Mouse (Mus musculus) liver, adult 2 months (tissue): ENCODE data around the gene Efna4. TPM values are rescaled to one million over a fixed set of nuclear protein-coding genes. Genes with fewer than 3 reads are reported as not detected.

Experiments used
- DNase-seq: peaks from one replicate; pipeline ENCODE4 v3.0.0-alpha.2; 2011; ENCODE audit warnings: low read depth, low spot score; ENCODE audit errors: extremely low read depth
- H3K27ac ChIP-seq: fragments of 200-500 bp; replicated peaks from 2 replicates; pipeline ENCODE4 v1.5.1; 2012; ENCODE audit warnings: low read depth, mild to moderate bottlenecking, control low read depth, inconsistent platforms, low read length; ENCODE audit not compliant: insufficient read depth
- H3K27me3 ChIP-seq: fragments of 200-500 bp; 2 replicates; pipeline ENCODE4 v1.6.1; 2012; ENCODE audit warnings: mild to moderate bottlenecking, moderate library complexity, low read length, inconsistent platforms; ENCODE audit not compliant: control insufficient read depth, insufficient read depth
- H3K36me3 ChIP-seq: fragments of 200-500 bp; 2 replicates; pipeline ENCODE4 v1.6.1; 2012; ENCODE audit warnings: low read length, inconsistent platforms; ENCODE audit not compliant: control insufficient read depth, insufficient read depth
- H3K4me1 ChIP-seq: fragments of 200-500 bp; 2 replicates; pipeline ENCODE4 v1.6.1; 2011; ENCODE audit warnings: low read length; ENCODE audit not compliant: control insufficient read depth, insufficient read depth
- H3K4me3 ChIP-seq: fragments of 200-500 bp; 2 replicates; pipeline ENCODE4 v1.5.1; 2011; ENCODE audit warnings: low read depth, mild to moderate bottlenecking, control low read depth, low read length, moderate library complexity; ENCODE audit not compliant: insufficient read depth
- H3K79me2 ChIP-seq: fragments of 200-500 bp; 2 replicates; pipeline ENCODE4 v1.6.1; 2012; ENCODE audit warnings: inconsistent platforms, mild to moderate bottlenecking, low read length, moderate library complexity; ENCODE audit not compliant: control insufficient read depth, insufficient read depth
- H3K9ac ChIP-seq: fragments of 200-500 bp; 2 replicates; pipeline ENCODE4 v1.6.1; 2012; ENCODE audit warnings: low read depth, mild to moderate bottlenecking, control low read depth, inconsistent platforms, low read length
- CTCF ChIP-seq: fragments of 200-500 bp; IDR thresholded peaks from 2 replicates; pipeline ENCODE4 v1.5.1; 2011; ENCODE audit warnings: low read depth, low read length, control low read depth
- POLR2A ChIP-seq: fragments of 200-500 bp; IDR thresholded peaks from 2 replicates; pipeline ENCODE4 v1.6.1; 2011; ENCODE audit warnings: low read length, control low read depth; ENCODE audit not compliant: insufficient read depth; ENCODE audit errors: extremely low read depth
- WGBS: fragments of 180-500 bp; shearing (Covaris S2); methylation state at CpG from one replicate; pipeline ENCODE4 v1.1.7; 2018; 5-methylcytosine and 5-hydroxymethylcytosine counted together
- polyA plus RNA-seq: library from polyadenylated mRNA; depleted of rRNA; stranded (reverse); fragments of >200 nt; gene quantifications from 2 replicates; pipeline ENCODE4 v1.2.3, GENCODE M21; 2012
- total RNA-seq: library from RNA; depleted of rRNA; stranded (reverse); fragments of >200 nt; gene quantifications from 2 replicates; pipeline ENCODE4 v1.2.3, GENCODE M21; 2014

Efna4 gene
- total and polyA plus RNA-seq, 2 experiments = 0.06 TPM; not detected in 1

DNA sequence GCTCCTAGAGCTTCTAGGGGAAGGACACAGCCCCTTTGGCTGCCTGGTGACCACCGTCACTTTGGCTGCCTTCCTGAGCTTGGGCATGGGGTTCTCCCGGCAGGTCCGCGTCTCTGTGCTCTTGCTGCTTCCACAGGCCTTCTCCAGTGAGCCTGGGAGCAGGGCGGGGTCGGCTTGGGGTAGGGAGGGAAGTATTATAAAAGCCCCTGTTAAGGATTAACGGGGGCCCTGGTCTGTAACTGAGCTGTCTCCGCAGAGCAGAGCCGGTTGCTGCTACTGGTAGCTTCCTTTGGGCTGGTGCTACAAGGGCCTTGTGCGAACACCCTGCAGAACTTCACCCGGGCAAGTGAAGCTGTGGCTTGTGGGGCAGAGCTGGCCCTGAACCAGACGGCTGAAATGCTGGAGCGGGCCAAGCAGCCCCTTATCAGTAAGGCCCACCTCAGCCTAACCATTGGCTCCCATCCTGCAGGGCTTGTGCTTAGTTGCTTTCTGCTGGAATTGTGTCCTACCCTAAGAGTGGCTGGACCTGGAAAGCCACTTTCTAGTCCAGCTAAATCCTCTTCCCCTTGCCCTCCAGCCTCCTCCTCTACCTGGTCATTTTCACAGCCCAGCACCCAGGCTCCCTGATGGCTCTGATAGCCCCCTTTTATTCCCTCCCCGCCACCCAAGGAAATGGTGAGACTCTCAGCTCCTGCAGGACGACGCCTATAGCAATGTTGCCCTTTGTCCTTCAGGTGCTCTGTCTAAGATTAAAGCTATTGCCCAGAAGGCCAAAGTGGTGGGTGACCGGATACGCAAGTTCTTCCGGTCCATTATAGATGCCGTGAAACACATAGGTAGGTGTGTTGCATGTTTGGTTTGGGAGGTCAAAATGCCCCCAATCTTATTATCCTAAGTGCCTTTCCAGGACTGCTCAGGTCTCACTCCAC, 27.9 kb upstream of the Efna4 start:
- TF ChIP-seq CTCF (no peak), POLR2A (no peak)
- H3K27me3 ChIP-seq = no peaks in the 10 kb centered on the region

DNA sequence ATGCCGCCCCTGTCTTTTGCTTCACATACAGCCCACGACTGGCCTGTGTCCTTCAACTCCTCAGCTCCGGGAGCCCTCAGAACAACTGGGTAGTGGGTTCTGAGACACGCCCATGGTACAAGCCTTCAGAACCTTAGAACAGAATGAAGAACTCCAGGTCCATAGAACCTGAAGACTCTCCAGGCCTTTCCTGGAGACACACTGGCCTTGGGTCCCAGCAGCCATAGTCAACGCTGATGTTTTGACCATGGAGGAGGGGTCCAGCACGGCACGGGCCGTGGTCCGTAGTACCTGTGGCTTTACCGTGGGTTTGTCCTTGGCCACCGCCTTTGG, 27.3 kb upstream of the Efna4 start, which contains the start of gene Dcst1:
Gene Dcst1, minus strand, starts transcription at position 101 of the 333 bp plus-strand sequence.
- Histone ChIP-seq H3K79me2 (no peaks in the 10 kb centered on the region), H3K36me3 (no peaks in the 10 kb centered on the region), H3K9ac (no peak within 1 kb of the TSS), H3K27me3 (no peaks in the 10 kb centered on the region), H3K4me1 (peaks cover 2% of the 10 kb centered on the region; the same call in 1 of the 2 replicates), H3K4me3 (no peak within 1 kb of the TSS), H3K27ac (no peak within 1 kb of the TSS)
- no peak for DNase-seq
- WGBS = 93% methylated on average over 11 of the region's 11 CpGs
- TF ChIP-seq POLR2A (no peak), CTCF (no peak)

More for the DNA sequence above, 27.9 kb upstream of the Efna4 start:
- Histone ChIP-seq H3K36me3 (no peaks in the 10 kb centered on the region), H3K79me2 (no peaks in the 10 kb centered on the region), H3K27ac (no peak overlapping the region), H3K9ac (no peak overlapping the region), H3K4me3 (no peak overlapping the region), H3K4me1 (peaks cover 2% of the 10 kb centered on the region; the same call in 1 of the 2 replicates)
- DNase-seq = no peak
- WGBS = 87% methylated on average over 20 of the region's 20 CpGs

DNA sequence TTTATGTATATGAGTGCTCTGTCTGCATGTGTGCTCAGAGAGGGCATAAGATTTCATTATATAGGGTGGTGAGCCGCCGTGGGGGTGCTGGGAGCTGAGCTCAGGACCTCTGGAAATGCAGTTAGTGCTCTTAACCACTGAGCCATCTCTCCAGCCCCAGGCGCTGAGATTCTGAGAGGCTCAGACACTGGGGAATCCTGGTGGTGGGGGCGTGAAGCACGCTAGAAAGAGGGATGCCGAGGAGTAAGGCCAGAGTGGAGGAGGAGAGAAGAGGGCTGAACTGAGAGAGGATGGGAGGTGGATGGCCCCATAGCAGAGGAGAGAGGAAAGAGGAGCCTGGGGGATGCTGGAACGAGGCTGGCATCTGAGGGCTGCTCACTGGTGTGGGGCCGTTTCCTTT, 26.8 kb upstream of the Efna4 start:
- peaks cover 2% of the 10 kb centered on the region; the same call in 1 of the 2 replicates for H3K4me1 ChIP-seq
- H3K27ac ChIP-seq = no peak overlapping the region
- H3K27me3 ChIP-seq = no peaks in the 10 kb centered on the region
- no peaks in the 10 kb centered on the region for H3K36me3 ChIP-seq
- WGBS = 89% methylated on average over 8 of the region's 8 CpGs
- DNase-seq = no peak
- no peak overlapping the region for H3K4me3 ChIP-seq
- no peak for TF ChIP-seq POLR2A
- no peak for TF ChIP-seq CTCF
- H3K79me2 ChIP-seq = no peaks in the 10 kb centered on the region
- H3K9ac ChIP-seq = no peak overlapping the region

DNA sequence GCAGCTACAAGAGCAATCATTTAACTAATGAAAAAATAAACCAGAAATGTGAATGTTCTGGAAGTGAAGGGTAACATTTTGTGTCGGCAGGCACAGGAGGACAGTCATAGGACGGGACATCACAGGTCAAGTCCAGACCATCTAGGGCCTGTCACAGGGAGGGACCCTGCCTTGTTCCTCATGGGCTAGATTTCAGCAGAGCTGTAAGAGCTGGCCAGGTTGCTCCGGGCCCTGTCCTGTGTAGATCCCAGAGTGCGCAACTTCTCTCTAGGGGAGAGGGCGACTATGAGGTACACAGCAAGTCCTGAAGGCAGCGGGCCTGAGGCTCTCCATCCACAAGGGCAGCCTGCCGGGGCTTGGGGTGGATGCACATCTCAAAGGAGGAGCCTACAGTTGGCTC, 23.8 kb upstream of the Efna4 start, which contains the start of gene Dcst2:
Gene Dcst2, plus strand, starts transcription at position 301 of the 400 bp plus-strand sequence.
- WGBS = 93% methylated on average over 7 of the region's 7 CpGs
- no peak for DNase-seq

DNA sequence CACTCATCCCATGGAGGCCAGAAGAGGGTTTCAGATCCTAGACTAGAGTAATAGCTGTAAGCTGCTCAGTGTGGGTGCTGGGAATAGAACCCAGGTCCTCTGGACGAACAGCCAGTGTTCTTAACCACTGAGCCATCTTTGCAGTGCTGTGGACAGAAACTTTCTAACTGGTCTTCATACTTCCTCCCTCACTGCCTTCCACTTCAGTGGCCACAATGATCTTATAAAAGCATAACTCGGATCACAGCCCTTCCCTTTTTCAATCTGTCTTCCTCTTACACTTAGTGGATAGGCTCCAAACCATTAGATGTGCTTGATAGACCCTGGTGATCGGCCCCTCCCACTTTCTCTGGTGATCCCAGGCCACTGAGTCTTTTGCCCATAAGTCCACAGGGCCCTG, 22.4 kb upstream of the Efna4 start:
- H3K4me3 ChIP-seq = no peak overlapping the region
- no peak overlapping the region for H3K9ac ChIP-seq
- TF ChIP-seq POLR2A (no peak), CTCF (no peak)
- no peaks in the 10 kb centered on the region for H3K79me2 ChIP-seq
- H3K27me3 ChIP-seq = no peaks in the 10 kb centered on the region
- H3K36me3 ChIP-seq = no peaks in the 10 kb centered on the region
- 71% methylated on average over 3 of the region's 3 CpGs for WGBS
- H3K27ac ChIP-seq = no peak overlapping the region
- no peak for DNase-seq
- no peaks in the 10 kb centered on the region; the same call in 1 of the 2 replicates for H3K4me1 ChIP-seq

More for the DNA sequence above, 23.8 kb upstream of the Efna4 start, which contains the start of gene Dcst2:
- no peak for TF ChIP-seq CTCF
- TF ChIP-seq POLR2A = no peak
- no peaks in the 10 kb centered on the region for H3K4me1 ChIP-seq
- H3K27ac ChIP-seq = no peak within 1 kb of the TSS
- no peaks in the 10 kb centered on the region for H3K27me3 ChIP-seq
- no peak within 1 kb of the TSS for H3K9ac ChIP-seq
- H3K4me3 ChIP-seq = no peak within 1 kb of the TSS
- H3K36me3 ChIP-seq = no peaks in the 10 kb centered on the region
- H3K79me2 ChIP-seq = no peaks in the 10 kb centered on the region

DNA sequence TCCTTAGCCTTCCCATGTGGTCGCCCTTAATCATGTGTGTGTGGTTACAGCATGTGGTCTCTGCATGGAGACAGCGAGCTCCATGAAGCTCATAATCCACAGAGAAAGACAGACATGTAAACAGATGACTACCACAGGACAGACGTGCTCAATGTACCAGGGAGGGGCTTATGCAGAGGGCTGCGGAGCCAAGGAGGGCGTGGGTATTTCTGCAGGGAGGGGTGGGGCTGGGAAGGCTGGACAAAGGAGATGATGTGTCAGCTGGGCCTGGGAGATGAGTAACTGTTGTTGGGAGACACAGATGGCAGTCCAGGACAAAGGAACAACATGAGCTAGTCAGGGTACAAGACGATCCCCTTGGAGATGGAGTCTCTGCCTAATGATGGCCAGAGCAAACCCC, 21.8 kb upstream of the Efna4 start:
- Histone ChIP-seq H3K4me1 (no peaks in the 10 kb centered on the region; the same call in 1 of the 2 replicates), H3K27me3 (no peaks in the 10 kb centered on the region), H3K36me3 (no peaks in the 10 kb centered on the region), H3K9ac (no peak overlapping the region), H3K79me2 (no peaks in the 10 kb centered on the region), H3K4me3 (no peak overlapping the region), H3K27ac (no peak overlapping the region)
- 79% methylated on average over 6 of the region's 6 CpGs for WGBS
- TF ChIP-seq CTCF = no peak
- no peak for TF ChIP-seq POLR2A
- no peak for DNase-seq
